Mouse (Mus musculus) layer of hippocampus, adult 9-10 months (tissue): ENCODE measurements around the gene Cntn6.
A peak's percentile ranks its signal among the peaks of the same experiment; 100 is the strongest.

Experiments used
- DNase-seq: peaks from one replicate; pipeline ENCODE4 v3.0.0; 2022; ENCODE audit warnings: low spot score

Cntn6 gene

DNA sequence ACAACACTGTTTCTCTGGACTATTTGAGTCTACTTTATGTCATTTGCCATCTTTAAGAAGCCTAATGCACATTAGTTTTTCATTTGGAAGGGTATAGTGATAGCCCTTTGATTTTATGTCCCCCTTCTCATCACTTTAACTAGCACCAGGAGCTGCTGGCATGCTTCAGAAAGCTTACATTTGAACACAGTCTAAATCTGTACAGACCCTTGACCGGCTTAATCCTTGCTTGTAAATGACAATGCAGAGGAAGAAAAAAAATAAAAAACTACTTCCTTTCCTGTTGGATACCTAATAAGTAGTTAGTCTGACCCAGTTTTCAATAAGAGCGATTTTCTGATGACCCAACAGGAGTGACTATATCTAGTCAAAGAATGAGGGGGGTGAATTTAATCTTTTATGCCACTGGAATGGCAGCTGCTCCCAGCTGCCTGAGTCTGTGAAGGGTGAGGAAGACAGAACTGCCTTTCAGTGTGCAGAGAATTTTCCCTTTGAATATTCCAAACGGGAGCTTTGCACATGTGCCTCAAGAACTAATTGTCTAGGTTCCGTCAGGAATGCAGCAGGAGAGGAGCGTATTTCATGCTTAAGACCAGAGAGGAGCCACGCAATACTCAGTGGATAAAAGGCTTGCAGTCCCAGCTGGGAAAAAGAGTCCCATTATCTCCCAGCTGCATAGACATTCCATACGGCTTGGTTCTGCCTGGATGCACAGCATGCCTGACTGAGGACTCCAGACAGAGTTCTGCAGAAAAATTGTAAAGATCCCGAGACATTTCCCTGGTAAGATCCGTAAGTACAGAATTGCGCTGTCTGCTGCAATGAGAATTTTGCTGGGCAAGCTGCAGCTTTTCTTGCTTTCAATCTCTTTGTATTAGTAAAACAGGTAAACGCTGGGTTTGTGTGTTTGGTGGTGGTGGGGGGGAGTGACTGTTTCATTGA lies at the start of gene Cntn6:
Gene Cntn6 (plus strand): TSS at position 301 of the 942 bp plus-strand sequence.
- peak; percentile 17 for DNase-seq

DNA sequence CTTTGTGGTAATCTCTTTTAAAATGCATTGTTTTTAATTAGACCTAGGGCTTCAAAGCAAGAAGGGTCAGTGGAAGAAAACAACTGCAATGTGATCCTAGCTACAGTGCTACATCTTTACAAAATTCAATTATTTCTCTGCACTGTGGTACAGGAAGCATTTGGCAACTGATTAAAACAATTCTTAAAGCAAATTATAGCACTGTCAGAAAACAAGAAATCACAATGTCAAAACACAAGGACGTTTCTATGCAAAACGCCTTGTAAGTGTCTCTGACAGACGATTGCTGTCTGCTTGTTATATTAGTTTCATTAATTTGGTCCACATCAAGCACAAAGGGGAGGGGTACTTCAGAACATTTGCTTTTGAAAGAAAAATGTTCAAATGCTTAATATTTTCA lies 48.9 kb upstream of the Cntn6 start:
- no peak for DNase-seq

DNA sequence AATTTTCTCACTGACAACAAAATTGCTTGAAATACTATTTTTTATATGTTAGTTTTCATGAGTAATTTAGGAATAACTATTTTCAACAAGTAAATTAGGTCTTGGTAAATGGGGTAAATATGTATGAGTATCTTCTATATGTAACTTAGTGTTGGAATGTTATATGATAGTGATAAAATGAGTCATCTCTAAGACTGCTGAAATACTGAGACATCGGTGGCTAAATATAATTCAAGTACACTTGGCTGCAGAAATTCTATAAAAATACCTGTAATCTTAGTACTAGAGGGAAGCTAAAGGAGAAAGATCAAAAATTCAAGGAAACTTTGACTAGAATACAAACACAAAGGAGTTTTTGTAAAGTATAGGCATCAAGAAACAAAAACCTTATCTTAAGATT lies 21.9 kb upstream of the Cntn6 start:
- no peak for DNase-seq

DNA sequence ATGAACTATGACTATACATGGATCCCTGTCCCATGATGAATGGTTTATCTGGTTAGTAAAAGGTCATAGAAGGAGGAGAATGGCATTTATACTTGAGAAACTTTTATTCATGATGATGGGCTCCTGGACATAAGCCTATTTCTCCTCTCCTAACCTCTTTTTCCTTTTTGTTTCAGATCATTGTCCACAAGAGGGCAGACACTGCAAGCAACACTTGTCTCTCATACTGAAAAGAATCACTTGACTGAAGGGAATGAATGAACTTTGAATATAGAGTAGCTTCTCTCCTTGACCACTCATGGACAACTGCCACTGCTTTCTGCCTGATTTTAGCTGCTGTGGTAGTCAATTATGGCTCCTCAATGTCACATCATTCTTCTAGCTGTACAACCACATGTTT lies 13.3 kb upstream of the Cntn6 start:
- no peak for DNase-seq

DNA sequence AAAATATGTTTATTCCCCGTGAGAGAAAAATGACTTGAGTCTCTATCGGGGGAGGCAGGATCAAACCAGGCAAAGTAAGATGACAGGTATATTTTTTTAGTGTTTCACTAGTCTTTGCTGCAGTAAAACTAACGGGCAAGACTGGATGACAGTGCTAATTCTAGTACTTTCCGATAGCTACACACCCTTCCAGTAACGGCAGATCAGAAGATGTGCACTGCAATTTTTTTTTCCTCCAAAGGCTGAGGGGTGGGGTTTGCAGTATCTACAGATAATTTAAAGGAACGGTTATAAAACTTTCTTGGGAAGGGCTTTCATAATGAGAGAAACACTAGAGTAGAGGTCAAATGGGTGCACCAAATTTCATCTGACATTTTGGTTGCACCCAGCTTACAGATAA lies 869 bp downstream of the Cntn6 start:
- no peak for DNase-seq

DNA sequence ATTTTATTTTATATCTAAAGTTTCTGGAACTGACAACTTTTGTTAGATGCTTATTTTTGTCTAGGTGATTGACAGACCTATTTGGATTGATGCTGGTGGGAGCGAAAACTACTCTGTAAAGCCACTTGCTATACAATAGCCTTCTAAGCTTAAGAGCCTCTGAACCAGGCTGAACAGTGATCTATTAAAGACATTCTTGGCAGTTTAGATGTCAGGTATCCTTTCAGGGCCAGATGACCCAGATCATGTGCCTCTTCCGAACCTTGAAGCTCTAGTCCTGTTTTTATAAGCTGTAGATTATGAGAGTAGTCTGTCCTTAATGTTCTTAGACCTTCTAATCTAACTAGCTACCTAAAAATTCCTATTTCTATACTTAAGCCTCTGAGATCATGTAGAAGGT lies 3.2 kb downstream of the Cntn6 start:
- DNase-seq = no peak

DNA sequence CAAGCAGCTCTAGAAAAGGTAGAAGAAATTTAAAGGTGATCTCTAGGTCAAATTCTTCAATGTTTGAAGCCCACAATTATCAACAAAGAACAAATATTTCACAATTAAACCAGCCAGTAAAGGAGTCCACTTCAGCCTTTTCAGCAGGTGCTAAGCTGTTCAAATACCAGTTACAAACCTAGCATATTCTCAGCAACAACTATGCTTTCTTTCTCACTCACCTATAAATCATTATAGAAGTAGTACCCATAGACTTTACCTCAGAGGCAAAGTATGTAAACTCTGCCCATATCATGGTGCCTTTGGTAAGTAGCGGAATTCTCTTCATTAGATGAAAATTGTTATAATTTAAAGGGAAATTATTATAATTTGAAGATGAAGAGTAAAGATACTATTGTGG lies 71.4 kb downstream of the Cntn6 start:
- DNase-seq = no peak

DNA sequence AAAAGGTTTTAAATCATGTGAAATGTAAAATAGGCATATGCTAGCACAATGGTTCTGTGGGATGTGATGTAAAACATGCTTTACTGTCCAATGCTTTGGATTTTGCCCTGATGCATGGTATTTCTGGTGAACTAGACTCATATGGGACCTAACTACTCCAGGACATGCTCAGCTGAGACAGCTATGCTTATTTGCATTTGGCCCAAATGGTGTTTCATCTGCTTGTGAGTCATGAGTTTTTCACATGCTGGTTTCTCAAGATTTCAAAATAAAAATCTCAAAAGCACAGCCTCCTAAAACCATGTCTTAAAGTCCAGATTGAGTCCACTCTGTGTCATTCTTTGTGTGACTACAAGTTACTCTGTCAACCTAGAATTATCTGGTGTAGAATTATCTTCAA lies 77.0 kb downstream of the Cntn6 start:
- no peak for DNase-seq

DNA sequence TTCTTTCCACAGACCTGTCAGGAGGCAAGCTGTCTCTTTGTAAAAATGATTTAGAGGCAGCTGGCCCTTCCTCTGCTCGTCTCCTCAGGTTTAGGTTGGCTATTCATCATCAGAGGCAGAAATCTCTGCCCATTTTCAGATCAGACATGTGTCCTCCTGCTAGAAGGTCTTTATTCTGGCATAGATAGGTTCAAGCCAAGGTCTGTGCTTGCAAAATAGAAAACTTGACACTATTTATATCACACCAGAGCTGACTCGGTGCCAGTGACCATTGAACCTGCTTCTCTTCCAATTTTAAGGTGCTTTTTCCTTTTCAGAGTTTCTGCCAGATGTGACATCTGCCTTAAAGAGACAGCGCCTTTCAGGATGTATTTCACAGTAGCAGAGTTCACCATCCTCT lies 95.4 kb downstream of the Cntn6 start:
- no peak for DNase-seq

DNA sequence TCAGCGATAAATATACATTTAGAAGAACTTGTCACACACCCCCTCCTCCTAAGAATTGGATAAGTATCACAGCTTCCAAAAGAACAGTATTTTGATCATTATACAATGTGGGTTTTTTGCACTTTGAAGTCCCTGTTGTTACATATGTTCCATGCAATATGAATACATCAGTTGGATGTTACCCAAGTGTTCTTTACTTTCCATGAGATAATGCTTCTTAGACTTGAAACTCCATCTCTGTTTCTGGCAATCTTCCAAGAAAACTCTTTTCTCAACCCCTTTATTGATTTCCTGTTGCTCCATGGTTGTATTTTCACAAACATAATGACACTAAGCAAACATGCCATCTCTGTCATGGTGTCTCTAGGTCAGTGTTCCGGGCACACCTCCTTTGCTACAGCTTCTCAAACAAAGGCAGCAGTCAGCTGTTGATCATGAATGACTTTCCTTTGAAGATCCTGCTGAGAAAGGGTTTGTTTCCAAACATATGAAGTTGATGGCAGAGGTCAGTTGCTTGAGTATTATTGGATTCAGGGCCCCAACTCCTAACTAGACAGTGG lies 108.3 kb downstream of the Cntn6 start:
- DNase-seq = no peak

DNA sequence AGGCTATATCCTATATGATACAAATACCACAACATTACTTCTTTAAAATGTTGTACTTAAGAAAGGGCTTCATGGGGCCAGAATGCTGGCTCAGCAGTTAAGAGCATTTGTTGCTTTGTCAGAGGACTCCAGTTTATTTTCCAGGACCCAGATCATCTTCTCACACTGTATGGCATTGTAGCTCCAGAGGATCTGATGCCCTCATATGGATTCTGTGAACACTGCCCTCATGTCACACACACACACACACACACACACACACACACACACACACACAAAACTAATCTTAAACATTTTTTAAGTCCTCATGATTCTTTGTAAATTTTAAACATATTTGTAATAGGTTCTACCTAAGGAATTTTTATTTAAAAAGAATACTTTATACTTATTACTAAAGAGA lies 110.3 kb downstream of the Cntn6 start:
- no peak for DNase-seq

DNA sequence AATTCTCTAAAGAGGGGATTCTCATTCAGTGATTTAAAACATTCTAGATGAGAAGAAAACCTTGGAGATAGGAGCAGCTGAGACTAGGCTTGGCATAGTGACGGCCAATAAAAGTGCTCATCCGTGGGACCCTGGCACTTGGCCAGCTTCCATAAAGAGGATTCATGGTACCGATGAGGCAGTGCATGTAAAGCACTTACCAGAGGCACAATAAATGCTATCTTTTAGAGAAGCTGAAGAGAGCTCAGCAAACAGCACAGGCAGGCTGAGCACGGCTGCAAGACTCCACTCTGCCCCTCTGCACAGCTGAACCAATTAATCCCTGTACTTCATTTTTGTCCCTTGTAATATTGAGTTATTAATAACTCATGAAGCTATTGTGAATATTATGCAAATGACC lies 110.8 kb downstream of the Cntn6 start:
- no peak for DNase-seq

DNA sequence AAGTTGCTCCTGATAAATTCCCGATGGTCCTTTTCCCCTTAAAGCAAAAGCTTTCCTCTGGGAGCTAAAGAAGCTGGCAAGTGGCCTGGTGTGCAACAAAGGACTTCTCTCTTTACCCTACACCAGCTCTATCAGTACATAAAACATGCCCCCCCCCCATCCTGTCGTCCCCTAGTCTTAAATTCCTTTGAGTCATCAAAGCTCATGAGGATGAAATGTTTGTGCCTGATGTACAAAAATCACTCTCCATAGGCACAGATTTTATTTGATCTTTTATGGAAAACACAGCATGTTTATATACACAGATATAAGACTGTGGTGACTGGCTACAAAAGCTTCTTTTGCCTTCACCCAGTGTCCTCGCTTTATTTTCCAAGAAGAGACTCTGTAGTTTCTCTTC lies 112.6 kb downstream of the Cntn6 start:
- DNase-seq = no peak

DNA sequence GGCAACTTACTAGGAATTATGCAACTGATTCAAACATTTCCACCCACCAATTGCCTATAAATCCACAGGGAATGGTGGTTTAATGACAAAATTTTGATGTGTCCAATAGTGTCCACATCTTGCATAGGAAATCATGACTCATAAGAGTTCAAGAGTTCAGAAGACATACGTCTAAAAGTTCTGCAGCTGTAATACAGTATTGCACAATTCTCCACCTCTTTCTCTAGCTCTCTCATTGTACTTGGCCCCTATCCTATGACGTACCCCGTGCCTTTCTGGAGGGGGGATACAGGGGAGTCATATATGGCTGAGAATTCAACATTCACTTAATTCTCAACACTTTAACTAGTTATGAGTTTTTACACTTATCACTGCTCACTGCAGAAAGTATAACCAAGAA lies 160.9 kb downstream of the Cntn6 start:
- DNase-seq = no peak

DNA sequence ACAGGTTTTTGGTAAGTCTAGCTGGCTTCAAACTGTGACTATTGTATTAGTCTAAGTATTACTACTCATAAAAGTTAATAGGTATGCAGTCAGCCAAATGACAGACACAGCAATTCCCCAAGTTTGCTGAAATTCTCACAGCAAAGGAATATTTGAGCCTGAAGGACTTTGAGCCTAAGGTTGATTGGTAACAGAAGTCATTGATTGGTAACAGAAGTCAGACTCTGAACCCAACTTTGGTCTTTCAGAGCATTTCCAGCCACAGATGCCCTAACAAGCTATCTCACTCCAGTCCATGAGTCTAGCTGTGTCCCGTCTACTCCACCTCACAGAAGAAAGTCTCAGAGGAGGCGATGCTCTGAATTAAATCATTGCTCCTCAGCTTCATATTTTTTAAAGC lies 176.1 kb downstream of the Cntn6 start:
- no peak for DNase-seq

DNA sequence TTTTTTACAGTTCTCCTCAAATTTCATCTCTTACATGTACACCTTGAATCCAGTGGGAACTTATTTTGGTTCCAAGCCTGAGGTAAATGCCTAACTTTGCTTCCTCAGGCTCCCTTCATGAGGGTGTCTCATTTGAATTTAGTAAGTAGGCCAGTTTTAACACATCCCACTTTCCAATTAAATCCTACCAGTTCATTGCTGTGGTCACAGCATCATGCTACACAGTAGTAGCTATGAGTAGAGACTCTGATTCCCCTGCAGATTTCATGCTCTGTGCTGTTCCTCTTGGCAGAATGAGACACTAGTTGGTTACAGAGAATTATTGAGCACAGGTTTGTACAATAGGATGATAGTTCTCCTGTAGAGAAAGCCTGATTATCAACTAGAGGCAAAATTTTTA lies 181.7 kb downstream of the Cntn6 start:
- DNase-seq = no peak

DNA sequence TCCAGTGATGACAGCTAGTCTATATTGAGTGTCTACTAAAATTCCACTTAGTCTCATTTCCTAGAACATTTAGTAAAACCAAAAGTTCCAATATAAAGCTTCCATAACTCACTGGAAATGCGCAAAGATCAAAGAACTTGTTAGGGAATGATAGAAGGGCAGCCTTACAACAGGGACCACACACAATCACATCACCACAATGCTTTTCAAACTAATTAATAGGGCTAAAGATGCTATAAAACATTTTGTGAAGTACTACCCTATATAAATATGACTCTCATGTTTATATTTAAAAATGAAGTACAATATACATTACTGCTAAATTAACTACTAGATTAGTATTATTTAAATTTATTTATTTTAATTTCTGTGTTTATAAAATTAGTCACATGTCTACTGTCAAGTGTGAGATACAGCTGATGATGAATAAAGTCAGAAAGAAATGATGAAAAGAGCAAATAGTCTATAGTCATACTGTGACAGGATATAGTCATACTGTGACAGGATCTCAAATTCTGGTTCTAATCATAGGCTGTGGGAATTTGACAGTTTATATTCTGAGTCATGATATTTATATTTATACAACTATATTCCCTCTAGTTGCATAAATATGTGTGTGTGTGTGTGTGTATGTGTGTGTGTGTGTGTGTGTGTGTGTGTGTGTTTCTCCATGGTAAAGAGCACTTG lies 187.4 kb downstream of the Cntn6 start:
- no peak for DNase-seq

DNA sequence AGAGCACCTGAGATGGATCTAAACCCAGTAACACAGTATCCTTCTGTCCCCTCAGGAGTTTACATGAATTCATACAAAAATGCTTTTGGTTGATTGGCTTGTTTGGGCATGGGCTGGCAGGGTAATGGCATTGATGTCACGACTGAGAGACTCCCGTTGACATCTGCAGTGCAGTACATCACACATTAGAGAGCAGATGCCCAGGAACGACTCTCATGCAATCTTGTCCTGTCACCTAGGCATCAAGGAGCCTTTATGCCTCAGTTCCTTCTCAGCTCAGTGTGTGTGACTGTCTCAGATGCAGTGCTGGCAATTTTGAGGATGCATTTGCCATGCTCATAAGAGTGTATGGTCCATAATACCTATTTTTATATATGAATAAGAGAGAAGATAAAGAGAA lies 195.4 kb downstream of the Cntn6 start:
- no peak for DNase-seq

DNA sequence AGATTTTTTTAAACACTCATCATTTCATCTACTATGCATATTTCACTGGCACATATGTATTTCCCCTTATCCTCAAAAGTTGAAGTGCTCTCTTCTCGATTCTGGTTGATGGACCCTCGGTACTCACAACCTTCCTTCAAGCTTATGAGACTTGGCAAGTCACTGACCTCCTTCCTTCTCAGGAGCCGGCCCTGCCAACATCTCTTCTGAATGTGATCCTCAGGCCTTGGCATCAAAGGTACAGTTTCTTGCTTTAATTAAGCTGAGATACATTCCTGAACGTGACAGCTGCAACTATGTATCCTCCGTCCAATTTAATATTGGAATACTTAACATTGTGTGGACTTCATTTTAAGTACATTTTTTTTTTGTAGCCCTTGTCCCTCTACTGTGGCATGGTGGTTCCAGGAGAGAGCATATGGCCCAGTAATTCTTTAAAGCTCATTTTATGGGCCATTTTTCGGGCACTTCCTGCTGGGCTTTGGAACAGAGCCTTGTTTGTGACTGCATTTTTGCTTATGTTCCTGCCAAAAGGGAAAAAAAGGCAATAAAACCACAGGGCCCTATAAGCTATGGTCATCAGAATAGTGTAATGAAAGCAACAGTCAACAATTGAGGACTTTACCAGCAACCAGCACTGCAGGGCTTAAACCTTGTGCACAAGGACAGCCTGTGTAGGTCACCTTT lies 196.0 kb downstream of the Cntn6 start:
- no peak for DNase-seq

DNA sequence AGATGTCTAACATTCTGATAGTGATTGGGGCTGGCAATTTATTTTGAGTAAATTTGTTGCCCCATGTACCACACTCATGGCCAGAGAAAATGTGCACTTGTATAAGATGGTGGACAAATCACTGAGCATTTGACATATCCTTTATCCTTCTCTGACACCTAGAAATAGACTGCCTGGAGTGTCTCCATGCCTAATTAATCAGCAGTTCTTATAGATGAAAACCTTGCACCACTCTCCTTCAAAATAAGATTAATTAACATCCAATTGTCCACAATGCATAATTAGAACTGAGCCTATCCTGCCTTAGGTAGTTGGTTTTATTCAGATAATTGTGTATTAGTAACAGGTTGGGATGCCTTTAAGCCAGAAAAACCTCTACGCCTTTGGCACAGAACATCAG lies 236.0 kb downstream of the Cntn6 start:
- DNase-seq = no peak

DNA sequence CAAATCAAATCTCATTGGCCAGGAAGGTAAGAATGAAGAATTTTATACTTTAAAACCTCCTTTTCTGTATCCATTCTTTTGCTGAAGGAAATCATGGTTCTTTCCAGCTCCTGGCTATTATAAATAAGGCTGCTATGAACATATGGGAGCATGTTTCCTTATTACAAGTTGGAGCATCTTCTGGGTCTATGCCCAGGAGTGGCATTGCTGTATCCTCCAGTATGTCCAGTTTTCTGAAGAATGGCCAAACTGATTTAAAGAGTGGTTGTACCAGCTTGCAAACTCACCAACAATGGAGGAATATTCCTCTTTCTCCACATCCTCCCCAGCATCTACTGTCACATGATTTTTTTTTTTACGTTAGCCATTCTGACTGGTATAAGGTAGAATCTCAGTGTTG lies 241.7 kb downstream of the Cntn6 start:
- DNase-seq = no peak

DNA sequence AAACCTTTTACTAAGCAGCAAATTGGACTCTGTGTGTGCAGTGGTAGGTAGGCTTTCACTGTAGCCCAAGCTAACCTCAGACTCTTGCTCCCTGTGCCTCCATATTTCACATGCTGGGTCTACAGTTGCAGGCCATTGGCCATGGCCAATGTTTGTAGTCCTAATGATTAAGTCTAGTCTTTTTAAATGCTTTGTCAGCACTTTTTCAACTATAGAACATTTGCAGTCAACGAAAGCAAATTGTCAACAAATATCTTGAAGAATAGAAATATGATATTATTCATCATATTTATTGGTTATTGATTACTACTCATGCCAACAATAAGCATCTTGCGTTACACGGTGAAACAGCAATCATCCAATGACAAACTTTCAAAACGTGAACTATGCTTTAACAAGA lies 246.4 kb downstream of the Cntn6 start:
- DNase-seq = no peak

DNA sequence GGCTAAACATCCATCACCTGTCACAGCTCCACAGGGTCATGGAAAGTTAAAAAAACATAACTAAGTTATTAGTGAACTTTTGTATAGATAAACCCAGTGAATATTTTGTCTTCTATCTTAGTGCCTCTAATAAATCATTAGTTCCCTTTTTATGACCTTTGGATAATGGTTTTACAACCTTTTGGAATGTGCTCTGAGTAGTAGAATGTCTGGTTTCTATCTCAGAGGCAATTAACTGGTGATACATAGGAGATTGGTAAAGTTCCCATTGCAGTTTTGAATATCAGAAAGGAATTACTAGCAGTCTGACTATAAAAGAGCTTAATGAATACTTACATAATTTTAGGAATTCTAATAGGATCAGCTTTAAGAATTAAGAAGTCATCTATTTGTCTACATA lies 265.5 kb downstream of the Cntn6 start:
- DNase-seq = no peak
